Mouse (Mus musculus) gastrocnemius, postnatal 10 days (tissue): ENCODE measurements around the gene Nt5dc3. TPM values are rescaled to one million over a fixed set of nuclear protein-coding genes. Genes with fewer than 3 reads are reported as not detected.

Experiments
- DNase-seq: peaks from one replicate; pipeline ENCODE4 v3.0.0; 2021; ENCODE audit warnings: mixed read lengths
- total RNA-seq, 2 experiments: library from RNA; stranded (reverse); gene quantifications; 2 replicates each; pipeline ENCODE4 v1.2.3; 2021

The Nt5dc3 gene
- total RNA-seq, 2 experiments from 2014 or later = 19.0 to 25.8 TPM

GRCm38 (mm10) chr10:86880071-86880806, 101.4 kb downstream of the Nt5dc3 start:
- peak; percentile 57 for DNase-seq

- DNase-seq = no peak
Measured at GRCm38 (mm10) chr10:86881448-86881847, 102.6 kb downstream of the Nt5dc3 start.

GRCm38 (mm10) chr10:86886434-86886833, 107.6 kb downstream of the Nt5dc3 start:
- no peak for DNase-seq

Other genes starting within 250 kb of the Nt5dc3 start
- 100 to 1,000 TPM; 155 to 192 TPM for gene Hsp90b1, start 73.5 kb upstream of the Nt5dc3 start, total RNA-seq
- gene Ttc41, start 73.2 kb upstream of the Nt5dc3 start, total RNA-seq = 1 to 10 TPM; 1.6 to 2.8 TPM
- 10 to 100 TPM in 1 of 2 experiments, 1 to 10 TPM in 1; 6.6 to 10.8 TPM for gene Gm49358, start 15.0 kb upstream of the Nt5dc3 start, total RNA-seq
- gene Stab2, start 229.0 kb downstream of the Nt5dc3 start, total RNA-seq = under 1 TPM; 0.47 to 0.86 TPM